Mouse (Mus musculus): ENCODE measurements around the gene Tmem176b. TPM values are rescaled to one million over a fixed set of nuclear protein-coding genes. Genes with fewer than 3 reads are reported as not detected.
"Not testable (repeated sequence)": the region's sequence is repeated elsewhere in the genome, so short reads cannot be mapped to it uniquely, and the experiment has no call there.

The Tmem176b gene
- polyA plus RNA-seq, 1 experiment, result 265 TPM

- Histone ChIP-seq H3K27me3 (ENCODE audit: control insufficient read depth, insufficient read depth, low read length) (no peaks in the 10 kb centered on the region), H3K36me3 (ENCODE audit: control insufficient read depth, insufficient read depth, low read length) (no peaks in the 10 kb centered on the region), H3K27ac (ENCODE audit: control insufficient read depth, insufficient read depth, low read length) (no peak overlapping the region), H3K4me3 (ENCODE audit: control insufficient read depth, insufficient read depth, low read length) (no peak overlapping the region), H3K4me1 (replicated peaks; ENCODE audit: control insufficient read depth, insufficient read depth, low read length) (no peaks in the 10 kb centered on the region)
- 90% methylated on average over 4 of the region's 4 CpGs for WGBS
- DNase-seq, result no peak
- no peak for TF ChIP-seq POLR2A (IDR thresholded peaks at IDR 0.05; ENCODE audit: control insufficient read depth, extremely low read depth, insufficient read depth, low read length, poor library complexity)
- TF ChIP-seq CTCF (IDR thresholded peaks at IDR 0.05; ENCODE audit: borderline replicate concordance, control insufficient read depth, extremely low read depth, insufficient read depth, low read length, poor library complexity), result no peak
Measured at GRCm38 (mm10) chr6:48867158-48867557, 25.9 kb upstream of the Tmem176b start.

GRCm38 (mm10) chr6:48866355-48866950, 25.2 kb upstream of the Tmem176b start:
- not testable (repeated sequence) for H3K4me1 ChIP-seq (replicated peaks; ENCODE audit: control insufficient read depth, insufficient read depth, low read length); DNase-seq; H3K4me3 ChIP-seq (ENCODE audit: control insufficient read depth, insufficient read depth, low read length); H3K27me3 ChIP-seq (ENCODE audit: control insufficient read depth, insufficient read depth, low read length); H3K27ac ChIP-seq (ENCODE audit: control insufficient read depth, insufficient read depth, low read length); H3K36me3 ChIP-seq (ENCODE audit: control insufficient read depth, insufficient read depth, low read length)
- WGBS, result 94% methylated on average over 1 of the region's 1 CpGs

GRCm38 (mm10) chr6:48865152-48865745, 24.0 kb upstream of the Tmem176b start:
- WGBS, result 96% methylated on average over 1 of the region's 1 CpGs
- DNase-seq, result no peak

GRCm38 (mm10) chr6:48864723-48865122, 23.4 kb upstream of the Tmem176b start:
- no peak overlapping the region for H3K27ac ChIP-seq (ENCODE audit: control insufficient read depth, insufficient read depth, low read length)
- TF ChIP-seq POLR2A (IDR thresholded peaks at IDR 0.05; ENCODE audit: control insufficient read depth, extremely low read depth, insufficient read depth, low read length, poor library complexity), result no peak
- TF ChIP-seq CTCF (IDR thresholded peaks at IDR 0.05; ENCODE audit: borderline replicate concordance, control insufficient read depth, extremely low read depth, insufficient read depth, low read length, poor library complexity), result no peak
- no peak overlapping the region for H3K4me3 ChIP-seq (ENCODE audit: control insufficient read depth, insufficient read depth, low read length)
- no peaks in the 10 kb centered on the region for H3K36me3 ChIP-seq (ENCODE audit: control insufficient read depth, insufficient read depth, low read length)
- 95% methylated on average over 3 of the region's 3 CpGs for WGBS
- no peaks in the 10 kb centered on the region for H3K27me3 ChIP-seq (ENCODE audit: control insufficient read depth, insufficient read depth, low read length)
- peaks cover 4% of the 10 kb centered on the region for H3K4me1 ChIP-seq (replicated peaks; ENCODE audit: control insufficient read depth, insufficient read depth, low read length)
- no peak for DNase-seq

More at GRCm38 (mm10) chr6:48865152-48865745, 24.0 kb upstream of the Tmem176b start:
- no peak overlapping the region for H3K27ac ChIP-seq (ENCODE audit: control insufficient read depth, insufficient read depth, low read length)
- H3K27me3 ChIP-seq (ENCODE audit: control insufficient read depth, insufficient read depth, low read length), result no peaks in the 10 kb centered on the region
- no peaks in the 10 kb centered on the region; the same call in 1 of the 2 replicates for H3K4me1 ChIP-seq (replicated peaks; ENCODE audit: control insufficient read depth, insufficient read depth, low read length)
- no peaks in the 10 kb centered on the region for H3K36me3 ChIP-seq (ENCODE audit: control insufficient read depth, insufficient read depth, low read length)
- no peak overlapping the region for H3K4me3 ChIP-seq (ENCODE audit: control insufficient read depth, insufficient read depth, low read length)
- TF ChIP-seq CTCF (IDR thresholded peaks at IDR 0.05; ENCODE audit: borderline replicate concordance, control insufficient read depth, extremely low read depth, insufficient read depth, low read length, poor library complexity) (no peak), POLR2A (IDR thresholded peaks at IDR 0.05; ENCODE audit: control insufficient read depth, extremely low read depth, insufficient read depth, low read length, poor library complexity) (no peak)

- no peaks in the 10 kb centered on the region for H3K36me3 ChIP-seq (ENCODE audit: control insufficient read depth, insufficient read depth, low read length)
- no peaks in the 10 kb centered on the region for H3K27me3 ChIP-seq (ENCODE audit: control insufficient read depth, insufficient read depth, low read length)
- H3K4me3 ChIP-seq (ENCODE audit: control insufficient read depth, insufficient read depth, low read length), result no peak overlapping the region
- H3K4me1 ChIP-seq (replicated peaks; ENCODE audit: control insufficient read depth, insufficient read depth, low read length), result peaks cover 4% of the 10 kb centered on the region
- no peak overlapping the region for H3K27ac ChIP-seq (ENCODE audit: control insufficient read depth, insufficient read depth, low read length)
- 93% methylated on average over 3 of the region's 3 CpGs for WGBS
- TF ChIP-seq POLR2A (IDR thresholded peaks at IDR 0.05; ENCODE audit: control insufficient read depth, extremely low read depth, insufficient read depth, low read length, poor library complexity) (no peak), CTCF (IDR thresholded peaks at IDR 0.05; ENCODE audit: borderline replicate concordance, control insufficient read depth, extremely low read depth, insufficient read depth, low read length, poor library complexity) (no peak)
- no peak for DNase-seq
Measured at GRCm38 (mm10) chr6:48864181-48864580, 22.9 kb upstream of the Tmem176b start.

- H3K27ac ChIP-seq (ENCODE audit: control insufficient read depth, insufficient read depth, low read length), result no peak overlapping the region
- TF ChIP-seq CTCF (IDR thresholded peaks at IDR 0.05; ENCODE audit: borderline replicate concordance, control insufficient read depth, extremely low read depth, insufficient read depth, low read length, poor library complexity) (no peak), POLR2A (IDR thresholded peaks at IDR 0.05; ENCODE audit: control insufficient read depth, extremely low read depth, insufficient read depth, low read length, poor library complexity) (no peak)
- 95% methylated on average over 7 of the region's 7 CpGs for WGBS
Measured at GRCm38 (mm10) chr6:48863488-48863887, 22.2 kb upstream of the Tmem176b start.

GRCm38 (mm10) chr6:48862816-48863215, 21.5 kb upstream of the Tmem176b start:
- 90% methylated on average over 4 of the region's 4 CpGs for WGBS
- Histone ChIP-seq H3K36me3 (ENCODE audit: control insufficient read depth, insufficient read depth, low read length) (no peaks in the 10 kb centered on the region), H3K4me3 (ENCODE audit: control insufficient read depth, insufficient read depth, low read length) (no peak overlapping the region), H3K27me3 (ENCODE audit: control insufficient read depth, insufficient read depth, low read length) (no peaks in the 10 kb centered on the region), H3K4me1 (replicated peaks; ENCODE audit: control insufficient read depth, insufficient read depth, low read length) (peaks cover 4% of the 10 kb centered on the region), H3K27ac (ENCODE audit: control insufficient read depth, insufficient read depth, low read length) (no peak overlapping the region)
- no peak for DNase-seq
- no peak for TF ChIP-seq CTCF (IDR thresholded peaks at IDR 0.05; ENCODE audit: borderline replicate concordance, control insufficient read depth, extremely low read depth, insufficient read depth, low read length, poor library complexity)
- TF ChIP-seq POLR2A (IDR thresholded peaks at IDR 0.05; ENCODE audit: control insufficient read depth, extremely low read depth, insufficient read depth, low read length, poor library complexity), result no peak

More at GRCm38 (mm10) chr6:48863488-48863887, 22.2 kb upstream of the Tmem176b start:
- DNase-seq, result no peak
- Histone ChIP-seq H3K4me3 (ENCODE audit: control insufficient read depth, insufficient read depth, low read length) (no peak overlapping the region), H3K27me3 (ENCODE audit: control insufficient read depth, insufficient read depth, low read length) (no peaks in the 10 kb centered on the region), H3K36me3 (ENCODE audit: control insufficient read depth, insufficient read depth, low read length) (no peaks in the 10 kb centered on the region), H3K4me1 (replicated peaks; ENCODE audit: control insufficient read depth, insufficient read depth, low read length) (peaks cover 4% of the 10 kb centered on the region)

Measured in thymus, adult 2 months (tissue).